8 mouse cellular contexts compared by ENCODE assay signal in genomic region chr10:96744167-96744777, GRCm38 (mm10).
A peak's percentile ranks its signal among the peaks of the same experiment; 100 is the strongest.
DNase-seq lines count a peak whose midpoint lies in the region; ATAC-seq lines count a peak whose summit lies in the region.

No protein-coding gene starts in this region.

- peak overlapping the region; percentile 27 for H3K4me2 ChIP-seq in lung, embryonic 15.5 days

- H3K27ac ChIP-seq in lung, embryonic 15.5 days = peak overlapping the region; percentile 73

- no peak overlapping the region for H3K4me3 ChIP-seq in lung, embryonic 15.5 days

- peaks cover 16% of the 10 kb centered on the region for H3K4me1 ChIP-seq in lung, embryonic 15.5 days

- ATAC-seq in lung, embryonic 15.5 days (ENCODE audit: borderline replicate concordance, extremely low read depth, low FRiP score, low TSS enrichment) = peak; percentile 77
- no peak for ATAC-seq in monocyte, adult 5-6 weeks (replicated peaks; ENCODE audit: insufficient number of reproducible peaks, low FRiP score, low TSS enrichment, poor library complexity, severe bottlenecking)

- no peak overlapping the region for H3K9ac ChIP-seq in lung, embryonic 15.5 days

- no peaks in the 10 kb centered on the region for H3K36me3 ChIP-seq in lung, embryonic 15.5 days

- H3K27me3 ChIP-seq in lung, embryonic 15.5 days = no peaks in the 10 kb centered on the region

- H3K9me3 ChIP-seq in lung, embryonic 15.5 days = no peaks in the 10 kb centered on the region

- DNase-seq in urinary bladder, postnatal 14 days (ENCODE audit: low spot score) = peak; percentile 57
- DNase-seq in urinary bladder, adult 2 months (ENCODE audit: low spot score) = no peak
- DNase-seq in gastrocnemius, adult 18-20 months (ENCODE audit: low spot score) = peak; percentile 26
- peak; percentile 22 for DNase-seq in kidney, adult 11 months
- no peak for DNase-seq in ovary, postnatal 36 days (ENCODE audit: low spot score)
- no peak for DNase-seq in c-Kit-positive CD71-positive TER-119-positive erythroid progenitor cells, embryonic 14.5 days (ENCODE audit: low spot score)

- WGBS in lung, embryonic 15.5 days = 18% methylated on average over 11 of the region's 11 CpGs

Comparison
In these comparisons a context has a peak if more than half of its experiments do, and no peak if none do; other contexts are left out.
1. DNase-seq: peak in urinary bladder, postnatal 14 days (single experiment), gastrocnemius, adult 18-20 months (single experiment) and kidney, adult 11 months (single experiment); none in urinary bladder, adult 2 months (single experiment), ovary, postnatal 36 days (single experiment) and c-Kit-positive CD71-positive TER-119-positive erythroid progenitor cells, embryonic 14.5 days (single experiment).